Mouse (Mus musculus) lung, postnatal 14 days (tissue): ENCODE data around the gene Slc9a8.

Experiments
- DNase-seq: peaks from one replicate; pipeline ENCODE4 v3.0.0; 2021

Gene Slc9a8

GRCm38 (mm10) chr2:167485501-167486377, 64.2 kb downstream of the Slc9a8 start:
- peak; percentile 56 for DNase-seq

- no peak for DNase-seq
Measured at GRCm38 (mm10) chr2:167486573-167486972, 65.1 kb downstream of the Slc9a8 start.

- no peak for DNase-seq
Measured at GRCm38 (mm10) chr2:167487551-167487950, 66.0 kb downstream of the Slc9a8 start.

- no peak for DNase-seq
Measured at GRCm38 (mm10) chr2:167487994-167488393, 66.5 kb downstream of the Slc9a8 start.

GRCm38 (mm10) chr2:167490813-167491525, 69.5 kb downstream of the Slc9a8 start:
- no peak for DNase-seq

- DNase-seq: peak; percentile 37
Measured at GRCm38 (mm10) chr2:167491757-167492708, 70.5 kb downstream of the Slc9a8 start, which contains the start of gene Rnf114. Gene Rnf114, plus strand, starts transcription at chr2:167492645.

- DNase-seq: peak; percentile 96
Measured at GRCm38 (mm10) chr2:167492713-167493636, 71.5 kb downstream of the Slc9a8 start, which contains the start of gene Spata2. Gene Spata2, minus strand, starts transcription at chr2:167492887.

- no peak for DNase-seq
Measured at GRCm38 (mm10) chr2:167496437-167496836, 74.9 kb downstream of the Slc9a8 start.

GRCm38 (mm10) chr2:167497272-167497671, 75.8 kb downstream of the Slc9a8 start:
- peak; percentile 75 for DNase-seq

- DNase-seq: no peak
Measured at GRCm38 (mm10) chr2:167502554-167503252, 81.2 kb downstream of the Slc9a8 start.

GRCm38 (mm10) chr2:167503253-167503895, 81.9 kb downstream of the Slc9a8 start:
- DNase-seq: peak; percentile 90

GRCm38 (mm10) chr2:167503896-167504349, 82.4 kb downstream of the Slc9a8 start:
- DNase-seq: peak; percentile 64

- DNase-seq: peak; percentile 42
Measured at GRCm38 (mm10) chr2:167505127-167505526, 83.6 kb downstream of the Slc9a8 start.

- DNase-seq: no peak
Measured at GRCm38 (mm10) chr2:167506546-167507260, 85.2 kb downstream of the Slc9a8 start.

- DNase-seq: no peak
Measured at GRCm38 (mm10) chr2:167507719-167508385, 86.3 kb downstream of the Slc9a8 start.

GRCm38 (mm10) chr2:167508569-167508968, 87.1 kb downstream of the Slc9a8 start:
- DNase-seq: no peak

- DNase-seq: no peak
Measured at GRCm38 (mm10) chr2:167510485-167510884, 89.0 kb downstream of the Slc9a8 start.

GRCm38 (mm10) chr2:167512365-167512764, 90.9 kb downstream of the Slc9a8 start:
- DNase-seq: no peak

- DNase-seq: no peak
Measured at GRCm38 (mm10) chr2:167512970-167513369, 91.5 kb downstream of the Slc9a8 start.
